Mouse (Mus musculus): Measurements from ENCODE around the gene Ip6k3. TPM values are rescaled to one million over a fixed set of nuclear protein-coding genes. Genes with fewer than 3 reads are reported as not detected.
A peak's percentile ranks its signal among the peaks of the same experiment; 100 is the strongest.

The Ip6k3 gene
- polyA plus RNA-seq, 1 experiment from 2014 or later, result 0.51 TPM

- Histone ChIP-seq H3K36me3 (peaks cover 33% of the 10 kb centered on the region), H3K9ac (replicated peaks) (no peak overlapping the region), H3K9me3 (no peaks in the 10 kb centered on the region), H3K4me1 (peaks cover 22% of the 10 kb centered on the region), H3K27me3 (peaks cover 24% of the 10 kb centered on the region), H3K4me2 (replicated peaks) (peak overlapping the region; percentile 30; the same call in 1 of the 2 replicates), H3K4me3 (no peak overlapping the region), H3K27ac (replicated peaks) (peak overlapping the region; percentile 54; the same call in 1 of the 2 replicates)
- ATAC-seq (ENCODE audit: low FRiP score, low read depth), result no peak
- 64% methylated on average over 8 of the region's 8 CpGs for WGBS
Measured at GRCm38 (mm10) chr17:27119954-27120353, 47.6 kb downstream of the Ip6k3 start.

GRCm38 (mm10) chr17:27119540-27119895, 48.1 kb downstream of the Ip6k3 start:
- Histone ChIP-seq H3K27ac (replicated peaks) (no peak overlapping the region), H3K27me3 (peaks cover 24% of the 10 kb centered on the region), H3K9ac (replicated peaks) (no peak overlapping the region), H3K36me3 (peaks cover 30% of the 10 kb centered on the region), H3K9me3 (no peaks in the 10 kb centered on the region), H3K4me2 (replicated peaks) (no peak overlapping the region), H3K4me1 (peaks cover 22% of the 10 kb centered on the region), H3K4me3 (no peak overlapping the region)
- ATAC-seq (ENCODE audit: low FRiP score, low read depth), result no peak
- WGBS, result 66% methylated on average over 4 of the region's 4 CpGs

DNA sequence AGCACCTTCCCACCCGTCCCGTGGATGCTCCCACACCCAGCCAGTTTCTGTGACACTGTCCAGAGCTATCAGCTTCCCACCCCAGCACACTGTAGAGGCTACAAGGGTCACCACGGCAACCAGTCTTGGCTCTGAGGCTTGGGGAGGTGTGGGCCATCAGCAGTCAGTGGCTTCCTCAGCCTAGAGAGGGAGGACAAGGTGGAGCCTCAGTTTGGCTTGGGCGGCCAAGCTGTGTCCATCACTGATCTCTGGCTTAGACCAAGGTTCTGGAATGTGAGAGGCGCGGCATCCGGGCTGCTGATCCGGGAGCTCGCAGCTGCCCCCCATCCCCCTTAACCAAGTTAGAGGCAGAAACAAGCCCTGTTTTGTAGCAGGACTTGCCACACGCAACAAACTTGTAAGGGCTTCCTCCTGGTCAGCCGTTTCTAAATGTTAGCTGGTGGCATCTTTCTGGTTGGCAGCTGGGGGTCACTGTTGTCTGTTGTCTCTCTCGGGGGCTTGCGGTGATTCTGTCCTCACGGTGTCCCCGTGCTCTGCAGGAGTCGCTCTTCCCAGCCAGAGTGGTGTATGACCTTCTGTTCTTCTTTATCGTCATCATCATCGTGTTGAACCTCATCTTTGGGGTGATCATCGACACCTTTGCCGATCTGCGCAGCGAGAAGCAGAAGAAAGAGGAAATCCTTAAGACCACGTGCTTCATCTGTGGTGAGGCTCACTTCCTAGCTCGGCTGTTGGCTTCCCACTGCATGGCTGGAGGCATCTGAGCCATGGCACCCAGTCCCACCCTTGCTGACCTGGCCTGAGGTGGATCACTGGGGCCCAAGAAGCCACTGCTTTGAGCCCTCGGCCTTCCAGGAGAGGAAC, 48.7 kb downstream of the Ip6k3 start:
- no peak overlapping the region for H3K4me3 ChIP-seq
- 86% methylated on average over 25 of the region's 25 CpGs for WGBS
- H3K4me2 ChIP-seq (replicated peaks), result no peak overlapping the region
- no peak overlapping the region for H3K27ac ChIP-seq (replicated peaks)
- H3K36me3 ChIP-seq, result peaks cover 24% of the 10 kb centered on the region
- H3K4me1 ChIP-seq, result peaks cover 22% of the 10 kb centered on the region
- H3K27me3 ChIP-seq, result peaks cover 24% of the 10 kb centered on the region
- no peaks in the 10 kb centered on the region for H3K9me3 ChIP-seq
- ATAC-seq (ENCODE audit: low FRiP score, low read depth), result no peak
- no peak overlapping the region for H3K9ac ChIP-seq (replicated peaks)

DNA sequence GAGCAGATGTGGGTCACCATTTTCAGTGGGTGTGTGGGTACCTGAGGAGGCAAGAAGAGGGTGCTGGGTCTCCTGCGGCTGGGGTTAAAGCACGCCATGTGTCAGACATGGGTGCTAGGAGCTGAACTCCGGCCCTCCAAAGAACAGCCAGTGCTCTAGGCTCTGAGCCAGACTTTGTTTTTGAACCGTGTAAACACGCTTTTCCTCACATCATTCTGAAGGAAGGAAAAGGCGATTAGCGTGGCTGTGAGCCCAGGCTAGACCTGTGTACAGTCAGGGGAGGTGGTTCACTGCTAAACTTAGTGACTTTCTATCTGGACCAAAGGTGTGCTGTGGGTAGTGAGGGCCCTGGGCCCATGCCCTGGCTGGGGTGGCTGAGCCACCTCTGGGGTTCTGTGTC, 57.5 kb downstream of the Ip6k3 start:
- no peaks in the 10 kb centered on the region for H3K36me3 ChIP-seq
- H3K27ac ChIP-seq (replicated peaks), result no peak overlapping the region
- H3K27me3 ChIP-seq, result no peaks in the 10 kb centered on the region
- H3K9me3 ChIP-seq, result no peaks in the 10 kb centered on the region
- 93% methylated on average over 7 of the region's 7 CpGs for WGBS
- H3K4me1 ChIP-seq, result 0 out of 2 replicates have a peak, but pooled peaks cover 1% of the 10 kb centered on the region
- ATAC-seq (ENCODE audit: low FRiP score, low read depth), result no peak
- H3K9ac ChIP-seq (replicated peaks), result no peak overlapping the region
- no peak overlapping the region for H3K4me2 ChIP-seq (replicated peaks)
- H3K4me3 ChIP-seq, result no peak overlapping the region

DNA sequence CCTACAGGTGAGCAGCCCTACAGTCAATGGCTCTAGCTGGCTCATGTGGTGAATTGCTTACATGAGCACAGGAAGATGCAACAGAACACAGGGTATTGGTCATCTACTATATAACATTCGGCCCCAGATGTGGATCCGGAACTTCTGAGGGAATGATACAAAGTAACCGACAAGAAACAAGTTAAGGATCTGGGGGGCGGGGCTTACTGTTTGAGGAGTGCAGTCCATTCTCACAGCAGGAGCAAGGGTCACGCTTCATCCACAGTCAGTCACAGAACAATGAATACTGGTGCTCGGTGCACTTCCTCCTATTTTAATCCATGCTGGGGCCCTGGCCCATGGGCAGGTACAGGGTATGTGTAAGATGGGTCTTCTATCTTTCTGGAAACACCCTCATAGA, 59.7 kb downstream of the Ip6k3 start:
- Histone ChIP-seq H3K36me3 (no peaks in the 10 kb centered on the region), H3K4me3 (no peak overlapping the region), H3K9ac (replicated peaks) (no peak overlapping the region), H3K4me1 (no peaks in the 10 kb centered on the region), H3K27ac (replicated peaks) (no peak overlapping the region), H3K27me3 (no peaks in the 10 kb centered on the region), H3K4me2 (replicated peaks) (no peak overlapping the region), H3K9me3 (no peaks in the 10 kb centered on the region)
- WGBS, result 72% methylated on average over 6 of the region's 6 CpGs
- no peak for ATAC-seq (ENCODE audit: low FRiP score, low read depth)

DNA sequence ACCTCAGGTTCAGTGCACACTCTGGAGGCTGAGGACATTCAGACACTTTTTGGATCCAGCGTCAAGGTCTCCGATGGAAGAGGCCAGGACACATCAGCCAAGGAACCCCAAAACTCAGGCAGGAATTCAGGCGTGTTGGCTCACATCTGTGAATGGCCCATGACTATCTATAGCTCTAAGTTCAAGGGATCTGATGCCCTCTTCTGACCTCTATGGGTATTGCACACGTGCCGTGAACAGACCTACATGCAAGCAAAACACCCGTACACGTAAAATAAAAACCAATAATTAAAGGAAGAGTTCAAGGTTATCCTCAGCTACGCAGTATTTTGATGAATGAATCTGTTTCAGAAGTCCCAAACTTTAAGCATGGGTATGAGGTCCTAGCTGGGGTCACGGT, 60.9 kb downstream of the Ip6k3 start:
- Histone ChIP-seq H3K9me3 (no peaks in the 10 kb centered on the region), H3K9ac (replicated peaks) (no peak overlapping the region), H3K4me3 (no peak overlapping the region), H3K4me2 (replicated peaks) (no peak overlapping the region), H3K4me1 (no peaks in the 10 kb centered on the region), H3K36me3 (no peaks in the 10 kb centered on the region), H3K27me3 (no peaks in the 10 kb centered on the region), H3K27ac (replicated peaks) (no peak overlapping the region)
- no peak for ATAC-seq (ENCODE audit: low FRiP score, low read depth)
- 88% methylated on average over 9 of the region's 9 CpGs for WGBS

DNA sequence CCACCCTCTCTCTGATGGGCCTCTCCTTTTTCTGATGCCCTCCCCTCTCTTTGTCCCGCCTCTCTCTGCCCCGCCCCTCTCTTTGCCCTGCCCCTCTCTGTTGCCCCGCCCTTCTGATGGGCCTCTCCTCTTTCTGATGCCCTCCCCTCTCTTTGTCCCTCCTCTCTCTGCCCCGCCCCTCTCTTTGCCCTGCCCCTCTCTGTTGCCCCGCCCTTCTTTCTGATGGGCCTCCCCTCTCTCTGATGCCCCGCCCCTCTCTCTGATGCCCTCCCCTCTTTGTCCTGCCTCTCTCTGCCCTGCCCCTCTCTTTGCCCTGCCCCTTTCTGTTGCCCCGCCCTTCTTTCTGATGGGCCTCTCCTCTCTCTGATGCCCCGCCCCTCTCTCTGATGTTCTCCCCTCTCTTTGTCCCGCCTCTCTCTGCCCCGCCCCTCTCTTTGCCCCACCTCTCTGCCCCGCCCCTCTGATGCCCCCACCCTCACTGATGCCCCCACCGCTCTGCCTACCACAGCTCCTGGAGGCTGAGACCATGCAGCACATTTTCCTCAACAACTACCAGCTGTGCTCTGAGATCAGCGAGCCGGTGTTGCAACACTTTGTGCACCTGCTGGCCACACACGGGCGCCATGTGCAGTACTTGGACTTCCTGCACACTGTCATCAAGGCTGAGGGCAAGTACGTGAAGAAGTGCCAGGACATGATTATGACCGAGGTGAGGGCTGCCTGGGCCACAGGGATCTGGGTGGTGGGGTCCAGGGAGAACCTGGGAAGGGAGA, 61.7 kb downstream of the Ip6k3 start:
- Histone ChIP-seq H3K4me3 (no peak overlapping the region), H3K36me3 (no peaks in the 10 kb centered on the region), H3K27me3 (0 out of 2 replicates have a peak, but pooled peaks cover 6% of the 10 kb centered on the region), H3K4me2 (replicated peaks) (no peak overlapping the region), H3K27ac (replicated peaks) (no peak overlapping the region), H3K9ac (replicated peaks) (no peak overlapping the region), H3K9me3 (no peaks in the 10 kb centered on the region), H3K4me1 (no peaks in the 10 kb centered on the region)
- WGBS, result 72% methylated on average over 10 of the region's 18 CpGs
- no peak for ATAC-seq (ENCODE audit: low FRiP score, low read depth)

DNA sequence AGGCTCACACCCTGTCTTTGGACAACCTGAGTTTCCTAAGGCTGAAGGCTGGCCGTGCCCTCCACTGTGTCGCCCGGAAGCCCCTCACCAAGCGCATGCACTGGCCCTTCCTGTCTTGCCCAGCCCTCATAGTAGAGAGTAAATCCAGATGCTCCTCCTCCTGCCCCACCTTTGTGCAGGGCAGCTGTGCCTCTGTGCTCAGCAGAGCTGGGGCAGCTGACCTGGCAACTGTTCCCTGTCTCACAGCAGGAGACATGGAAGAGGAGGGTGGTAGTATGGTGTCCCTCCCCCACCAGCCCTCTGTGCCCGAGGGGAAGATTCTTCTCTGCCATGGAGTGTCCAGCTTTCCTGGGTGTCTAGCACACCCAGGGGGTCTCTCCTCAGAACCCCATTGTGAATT, 65.9 kb downstream of the Ip6k3 start:
- Histone ChIP-seq H3K9ac (replicated peaks) (no peak overlapping the region), H3K36me3 (no peaks in the 10 kb centered on the region), H3K27ac (replicated peaks) (no peak overlapping the region), H3K4me1 (no peaks in the 10 kb centered on the region), H3K4me2 (replicated peaks) (no peak overlapping the region), H3K9me3 (no peaks in the 10 kb centered on the region), H3K27me3 (0 out of 2 replicates have a peak, but pooled peaks cover 6% of the 10 kb centered on the region), H3K4me3 (no peak overlapping the region)
- no peak for ATAC-seq (ENCODE audit: low FRiP score, low read depth)
- 88% methylated on average over 5 of the region's 5 CpGs for WGBS

GRCm38 (mm10) chr17:27095690-27096089, 71.9 kb downstream of the Ip6k3 start:
- Histone ChIP-seq H3K4me3 (no peak overlapping the region), H3K36me3 (no peaks in the 10 kb centered on the region), H3K9ac (replicated peaks) (no peak overlapping the region), H3K27ac (replicated peaks) (no peak overlapping the region), H3K4me2 (replicated peaks) (no peak overlapping the region), H3K4me1 (no peaks in the 10 kb centered on the region), H3K27me3 (no peaks in the 10 kb centered on the region), H3K9me3 (no peaks in the 10 kb centered on the region)
- 34% methylated on average over 13 of the region's 13 CpGs for WGBS
- no peak for ATAC-seq (ENCODE audit: low FRiP score, low read depth)

Other genes with a start within 250 kb of the Ip6k3 start
- gene Phf1, start 234.7 kb downstream of the Ip6k3 start, polyA plus RNA-seq (2016; fragmentation: Nextera tagmentation; extraction: Ambion mirVana), result 11.6 and 11.9 TPM in 2 replicates
- gene Cuta, start 228.2 kb downstream of the Ip6k3 start, polyA plus RNA-seq (2016; fragmentation: Nextera tagmentation; extraction: Ambion mirVana), result 156 and 159 TPM in 2 replicates
- 3.3 and 3.6 TPM in 2 replicates for gene Syngap1, start 226.5 kb downstream of the Ip6k3 start, polyA plus RNA-seq (2016; fragmentation: Nextera tagmentation; extraction: Ambion mirVana)
- 18.5 and 19.9 TPM in 2 replicates for gene Zbtb9, start 194.6 kb downstream of the Ip6k3 start, polyA plus RNA-seq (2016; fragmentation: Nextera tagmentation; extraction: Ambion mirVana)
- gene Bak1, start 138.8 kb downstream of the Ip6k3 start, polyA plus RNA-seq (2016; fragmentation: Nextera tagmentation; extraction: Ambion mirVana), result 3.4 and 3.5 TPM in 2 replicates
- gene Itpr3, start 110.5 kb downstream of the Ip6k3 start, polyA plus RNA-seq (2016; fragmentation: Nextera tagmentation; extraction: Ambion mirVana), result 1.4 and 2.2 TPM in 2 replicates
- gene Uqcc2, start 33.9 kb downstream of the Ip6k3 start, polyA plus RNA-seq (2016; fragmentation: Nextera tagmentation; extraction: Ambion mirVana), result 302 and 331 TPM in 2 replicates
- 31.4 and 43.0 TPM in 2 replicates for gene Lemd2, start 36.7 kb upstream of the Ip6k3 start, polyA plus RNA-seq (2016; fragmentation: Nextera tagmentation; extraction: Ambion mirVana)